Mouse (Mus musculus): ENCODE data around the gene 1700028P14Rik.

- TF ChIP-seq MAX (IDR thresholded peaks at IDR 0.05; ENCODE audit: low read length) (no peak), RAD21 (IDR thresholded peaks at IDR 0.05; ENCODE audit: low read depth, low read length) (no peak), CTCF (IDR thresholded peaks at IDR 0.05 in 2 of 3, conservative IDR thresholded peaks at IDR 0.05 in 1 of 3; ENCODE audit: control insufficient read depth in 1 of 3, insufficient read depth in 1 of 3, low read depth in 2 of 3, low read length in 3 of 3, poor library complexity in 1 of 3, severe bottlenecking in 1 of 3) (no peak), EP300 (IDR thresholded peaks at IDR 0.05; ENCODE audit: low read depth in 1 of 2, low read length in 2 of 2) (no peak), GABPA (IDR thresholded peaks at IDR 0.05; ENCODE audit: low read depth, low read length) (no peak), SMC3 (IDR thresholded peaks at IDR 0.05; ENCODE audit: low read depth, low read length) (no peak), MAFK (IDR thresholded peaks at IDR 0.05; ENCODE audit: borderline replicate concordance, low read depth, low read length) (no peak), ELF1 (IDR thresholded peaks at IDR 0.05; ENCODE audit: low read depth, low read length) (no peak), POLR2A (IDR thresholded peaks at IDR 0.05; ENCODE audit: control insufficient read depth in 1 of 2, insufficient read depth in 1 of 2, low read depth in 1 of 2, low read length in 2 of 2, poor library complexity in 1 of 2) (no peak), BHLHE40 (IDR thresholded peaks at IDR 0.05; ENCODE audit: borderline replicate concordance, low read depth, low read length) (no peak), GATA1 (IDR thresholded peaks at IDR 0.05; ENCODE audit: low read depth, low read length) (no peak), SIN3A (IDR thresholded peaks at IDR 0.05; ENCODE audit: low read length) (no peak), TCF12 (IDR thresholded peaks at IDR 0.05; ENCODE audit: low read depth, low read length) (no peak), POLR2AphosphoS2 (IDR thresholded peaks at IDR 0.05; ENCODE audit: low read length) (no peak)
Measured at GRCm38 (mm10) chr19:23511303-23511702, 141.3 kb downstream of the 1700028P14Rik start.

All from MEL (cell line).